Mouse (Mus musculus): ENCODE measurements at regions not wholly inside any gene's neighbourhood (a gene's known extent, or its start where the extent isn't known, plus 50 kb on each side); places are given as distances from the start of the nearest gene placed in this dataset.

GRCm38 (mm10) chr2:74015146-74015545 is 104.0 kb upstream of the Atp5g3 start:
- intact Hi-C loops (cut with DNase I) = no loop called here
- no peak for DNase-seq

- DNase-seq = no peak
- intact Hi-C loops (cut with DNase I) = no loop called here
These were observed 103.1 kb upstream of the Atp5g3 start for GRCm38 (mm10) chr2:74014201-74014600.

- intact Hi-C loops (cut with DNase I) = loop anchor here (10.0 kb wide), 1 partner anchor 424 kb away; no protein-coding TSS in a partner anchor
These were observed 87.4 kb upstream of the Atp5g3 start for GRCm38 (mm10) chr2:73998531-73998930.

GRCm38 (mm10) chr2:73996986-73997385 is 85.9 kb upstream of the Atp5g3 start:
- no peak for DNase-seq
- intact Hi-C loops (cut with DNase I) = loop anchor here (10.0 kb wide), 1 partner anchor 422 kb away; no protein-coding TSS in a partner anchor

More at GRCm38 (mm10) chr2:73998531-73998930, 87.4 kb upstream of the Atp5g3 start:
- no peak for DNase-seq

- no peak for DNase-seq
- intact Hi-C loops (cut with DNase I) = loop anchor here (10.0 kb wide), 1 partner anchor 417 kb away; no protein-coding TSS in a partner anchor
These were observed 80.7 kb upstream of the Atp5g3 start for GRCm38 (mm10) chr2:73991818-73992217.

GRCm38 (mm10) chr2:73987441-73988105 is 76.4 kb upstream of the Atp5g3 start:
- no peak for DNase-seq

GRCm38 (mm10) chr2:73985911-73986250 is 74.8 kb upstream of the Atp5g3 start:
- intact Hi-C loops (cut with DNase I) = no loop called here
- no peak for DNase-seq

More at GRCm38 (mm10) chr2:73987441-73988105, 76.4 kb upstream of the Atp5g3 start:
- intact Hi-C loops (cut with DNase I) = no loop called here

- DNase-seq = no peak
These were observed 74.2 kb upstream of the Atp5g3 start for GRCm38 (mm10) chr2:73985238-73985910.

GRCm38 (mm10) chr2:73983166-73983565 is 72.0 kb upstream of the Atp5g3 start:
- DNase-seq = no peak
- intact Hi-C loops (cut with DNase I) = no loop called here

More at GRCm38 (mm10) chr2:73985238-73985910, 74.2 kb upstream of the Atp5g3 start:
- intact Hi-C loops (cut with DNase I) = no loop called here

GRCm38 (mm10) chr2:73978072-73978471 is 66.9 kb upstream of the Atp5g3 start:
- DNase-seq = no peak
- intact Hi-C loops (cut with DNase I) = no loop called here

- intact Hi-C loops (cut with DNase I) = no loop called here
- no peak for DNase-seq
These were observed 62.6 kb upstream of the Atp5g3 start for GRCm38 (mm10) chr2:73973774-73974173.

- DNase-seq = no peak
- intact Hi-C loops (cut with DNase I) = loop anchor here (2.0 to 10.0 kb wide), 2 partner anchors 77 to 705 kb away; no protein-coding TSS in a partner anchor
These were observed 56.5 kb upstream of the Atp5g3 start for GRCm38 (mm10) chr2:73967618-73968017.

GRCm38 (mm10) chr2:73965595-73965994 is 54.5 kb upstream of the Atp5g3 start:
- intact Hi-C loops (cut with DNase I) = loop anchor here (10.0 kb wide), 1 partner anchor 79 kb away; no protein-coding TSS in a partner anchor
- peak; percentile 17 to 57 for DNase-seq
